Mouse (Mus musculus) mammary gland, adult 2 months (tissue): ENCODE data around the gene Vat1. TPM values are rescaled to one million over a fixed set of nuclear protein-coding genes. Genes with fewer than 3 reads are reported as not detected.

Experiments
- polyA plus RNA-seq: library from polyadenylated mRNA; depleted of rRNA; stranded (reverse); fragments of >200 nt; gene quantifications from 2 replicates; pipeline ENCODE4 v1.2.3, GENCODE M21; 2012; ENCODE audit warnings: low replicate concordance; rRNA removed

Gene Vat1
- 137 and 204 TPM in 2 replicates for polyA plus RNA-seq

GRCm38 (mm10) chr11:101465869-101466551 lies at the start of gene Vat1:
Gene Vat1, minus strand, starts transcription at chr11:101466230.

GRCm38 (mm10) chr11:101464211-101465100 lies 1.6 kb downstream of the Vat1 start, which contains the start of gene Rnd2:
Gene Rnd2, plus strand, starts transcription at chr11:101464999.

GRCm38 (mm10) chr11:101448274-101448746 lies 17.7 kb downstream of the Vat1 start, which contains the start of gene Ifi35:
Gene Ifi35, plus strand, starts transcription at chr11:101448407.

GRCm38 (mm10) chr11:101442127-101442693 lies 23.8 kb downstream of the Vat1 start, which contains the start of gene Rpl27:
Gene Rpl27, plus strand, starts transcription at chr11:101442298.

GRCm38 (mm10) chr11:101424925-101425813 lies 40.9 kb downstream of the Vat1 start, which contains the start of the genes Rundc1 and Ptges3l:
Gene Rundc1, plus strand, starts transcription at chr11:101425085.
Gene Ptges3l, minus strand, starts transcription at chr11:101425333.

GRCm38 (mm10) chr11:101424105-101424851 lies 41.8 kb downstream of the Vat1 start, which contains the start of gene Gm27029:
Gene Gm27029, minus strand, starts transcription at chr11:101424796.

GRCm38 (mm10) chr11:101417101-101417855 lies 48.8 kb downstream of the Vat1 start, which contains the start of gene Aarsd1:
Gene Aarsd1, minus strand, starts transcription at chr11:101417615.

Other genes starting within 250 kb of the Vat1 start
- 34.7 and 54.3 TPM in 2 replicates for gene Ezh1, start 239.8 kb downstream of the Vat1 start, polyA plus RNA-seq
- 138 and 195 TPM in 2 replicates for gene Ramp2, start 220.2 kb downstream of the Vat1 start, polyA plus RNA-seq
- gene Vps25, start 212.5 kb downstream of the Vat1 start, polyA plus RNA-seq, result 89.8 and 96.1 TPM in 2 replicates
- 1.9 and 2.4 TPM in 2 replicates for gene Wnk4, start 205.7 kb downstream of the Vat1 start, polyA plus RNA-seq
- 0.05 and 0.17 TPM in 2 replicates for gene Cntd1, start 187.2 kb downstream of the Vat1 start, polyA plus RNA-seq
- gene Coa3, start 187.1 kb downstream of the Vat1 start, polyA plus RNA-seq, result 190 and 296 TPM in 2 replicates
- 53.9 and 131 TPM in 2 replicates for gene Becn1, start 163.9 kb downstream of the Vat1 start, polyA plus RNA-seq
- gene Psme3, start 150.0 kb downstream of the Vat1 start, polyA plus RNA-seq, result 44.3 and 89.4 TPM in 2 replicates
- gene Aoc2, start 141.2 kb downstream of the Vat1 start, polyA plus RNA-seq, result 6.3 and 7.4 TPM in 2 replicates
- 268 and 327 TPM in 2 replicates for gene Aoc3, start 135.6 kb downstream of the Vat1 start, polyA plus RNA-seq
- gene G6pc, start 98.7 kb downstream of the Vat1 start, polyA plus RNA-seq, result 0.06 and 0.60 TPM in 2 replicates
- gene Aarsd1, start 48.6 kb downstream of the Vat1 start, polyA plus RNA-seq, result 22.4 and 22.6 TPM in 2 replicates
- gene Gm27029, start 41.4 kb downstream of the Vat1 start, polyA plus RNA-seq, result 0.46 TPM in 1 of 2 replicates, not detected in the other
- gene Rundc1, start 41.1 kb downstream of the Vat1 start, polyA plus RNA-seq, result 24.9 and 25.1 TPM in 2 replicates
- 3.4 and 15.5 TPM in 2 replicates for gene Ptges3l, start 40.9 kb downstream of the Vat1 start, polyA plus RNA-seq
- gene Rpl27, start 23.9 kb downstream of the Vat1 start, polyA plus RNA-seq, result 285 and 417 TPM in 2 replicates
- 48.5 and 57.7 TPM in 2 replicates for gene Ifi35, start 17.8 kb downstream of the Vat1 start, polyA plus RNA-seq
- gene Rnd2, start 1.2 kb downstream of the Vat1 start, polyA plus RNA-seq, result 9.3 and 10.1 TPM in 2 replicates
- gene Brca1, start 85.7 kb upstream of the Vat1 start, polyA plus RNA-seq, result 0.37 and 0.60 TPM in 2 replicates
- 98.5 and 134 TPM in 2 replicates for gene Nbr1, start 85.9 kb upstream of the Vat1 start, polyA plus RNA-seq
- 72.0 and 133 TPM in 2 replicates for gene Tmem106a, start 116.0 kb upstream of the Vat1 start, polyA plus RNA-seq
- not detected in 2 replicates for gene Gm11634, start 133.0 kb upstream of the Vat1 start, polyA plus RNA-seq
- 21.4 and 37.1 TPM in 2 replicates for gene Rdm1, start 161.0 kb upstream of the Vat1 start, polyA plus RNA-seq
- 7.7 and 8.1 TPM in 2 replicates for gene Arl4d, start 199.3 kb upstream of the Vat1 start, polyA plus RNA-seq